Mouse (Mus musculus): ENCODE measurements around the gene Pacs1.

DNA sequence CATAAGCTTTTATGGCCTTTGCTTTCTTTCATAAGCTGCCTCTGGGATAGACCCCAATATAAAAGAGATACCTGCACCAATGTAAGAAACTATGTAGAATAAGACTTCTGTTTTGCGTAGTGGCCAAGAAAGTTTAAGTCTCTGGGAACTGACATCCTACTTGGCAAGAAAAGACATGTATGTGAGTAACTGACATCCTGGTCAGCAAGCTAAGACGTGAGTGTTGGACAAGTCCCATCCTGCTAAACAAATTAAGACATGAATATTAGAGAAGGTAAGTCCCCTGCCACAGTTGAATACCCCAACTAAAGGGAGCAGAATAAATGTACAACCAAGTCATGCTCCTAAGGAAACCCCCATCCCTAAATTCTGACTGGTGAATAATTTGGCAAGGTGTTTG is 71.2 kb downstream of the Pacs1 start:
- TF ChIP-seq CTCF (IDR thresholded peaks at IDR 0.05; ENCODE audit: low read depth, low read length) (no peak), POLR2AphosphoS5 (IDR thresholded peaks at IDR 0.05; ENCODE audit: insufficient replicate concordance, low read depth, low read length) (no peak)

All from G1E (cell line).